Mouse (Mus musculus): ENCODE data around the gene Foxn1. TPM values are rescaled to one million over a fixed set of nuclear protein-coding genes. Genes with fewer than 3 reads are reported as not detected.

Foxn1 gene
- polyA plus RNA-seq, 1 experiment from 2014 or later = not detected

GRCm38 (mm10) chr11:78412324-78412850, 26.0 kb upstream of the Foxn1 start:
- Histone ChIP-seq H3K4me1 (ENCODE audit: control insufficient read depth in 2 of 2, insufficient read depth in 2 of 2, low read length in 2 of 2) (no peaks in the 10 kb centered on the region), H3K27me3 (ENCODE audit: control insufficient read depth, insufficient read depth, low read length) (peaks cover 3% of the 10 kb centered on the region; the same call in 1 of the 2 replicates), H3K4me2 (ENCODE audit: low read length) (no peak overlapping the region), H3K9me3 (ENCODE audit: control insufficient read depth, low read length) (no peaks in the 10 kb centered on the region), H3K9ac (ENCODE audit: low read length) (no peak overlapping the region), H3K27ac (replicated peaks in 1 of 2; ENCODE audit: control insufficient read depth in 1 of 2, insufficient read depth in 1 of 2, low read depth in 2 of 2, low read length in 2 of 2) (no peak overlapping the region), H3K36me3 (ENCODE audit: control insufficient read depth, insufficient read depth, low read length) (no peaks in the 10 kb centered on the region), H3K4me3 (ENCODE audit: control insufficient read depth in 1 of 2, insufficient read depth in 1 of 2, low read depth in 1 of 2, low read length in 2 of 2) (no peak overlapping the region)
- 73% methylated on average over 6 of the region's 6 CpGs for WGBS
- ATAC-seq (ENCODE audit: insufficient number of reproducible peaks, insufficient read depth, low FRiP score, low read depth) = no peak

GRCm38 (mm10) chr11:78411606-78412323, 25.4 kb upstream of the Foxn1 start:
- no peaks in the 10 kb centered on the region for H3K36me3 ChIP-seq (ENCODE audit: control insufficient read depth, insufficient read depth, low read length)
- no peaks in the 10 kb centered on the region for H3K4me1 ChIP-seq (ENCODE audit: control insufficient read depth in 2 of 2, insufficient read depth in 2 of 2, low read length in 2 of 2)
- no peak for ATAC-seq (ENCODE audit: insufficient number of reproducible peaks, insufficient read depth, low FRiP score, low read depth)
- H3K27ac ChIP-seq (replicated peaks in 1 of 2; ENCODE audit: control insufficient read depth in 1 of 2, insufficient read depth in 1 of 2, low read depth in 2 of 2, low read length in 2 of 2) = no peak overlapping the region
- no peak overlapping the region for H3K4me3 ChIP-seq (ENCODE audit: control insufficient read depth in 1 of 2, insufficient read depth in 1 of 2, low read depth in 1 of 2, low read length in 2 of 2)
- H3K27me3 ChIP-seq (ENCODE audit: control insufficient read depth, insufficient read depth, low read length) = no peaks in the 10 kb centered on the region; the same call in 1 of the 2 replicates
- H3K9ac ChIP-seq (ENCODE audit: low read length) = no peak overlapping the region
- H3K4me2 ChIP-seq (ENCODE audit: low read length) = no peak overlapping the region
- whole genome bisulfite sequencing = 77% methylated on average over 11 of the region's 11 CpGs
- no peaks in the 10 kb centered on the region for H3K9me3 ChIP-seq (ENCODE audit: control insufficient read depth, low read length)

- H3K9me3 ChIP-seq (ENCODE audit: control insufficient read depth, low read length) = no peaks in the 10 kb centered on the region
- no peak overlapping the region for H3K4me3 ChIP-seq (ENCODE audit: control insufficient read depth in 1 of 2, insufficient read depth in 1 of 2, low read depth in 1 of 2, low read length in 2 of 2)
- no peaks in the 10 kb centered on the region for H3K36me3 ChIP-seq (ENCODE audit: control insufficient read depth, insufficient read depth, low read length)
- no peak overlapping the region for H3K4me2 ChIP-seq (ENCODE audit: low read length)
- H3K27me3 ChIP-seq (ENCODE audit: control insufficient read depth, insufficient read depth, low read length) = no peaks in the 10 kb centered on the region
- WGBS = 75% methylated on average over 9 of the region's 9 CpGs
- H3K4me1 ChIP-seq (ENCODE audit: control insufficient read depth in 2 of 2, insufficient read depth in 2 of 2, low read length in 2 of 2) = no peaks in the 10 kb centered on the region
- no peak overlapping the region for H3K27ac ChIP-seq (replicated peaks in 1 of 2; ENCODE audit: control insufficient read depth in 1 of 2, insufficient read depth in 1 of 2, low read depth in 2 of 2, low read length in 2 of 2)
- no peak overlapping the region for H3K9ac ChIP-seq (ENCODE audit: low read length)
- ATAC-seq (ENCODE audit: insufficient number of reproducible peaks, insufficient read depth, low FRiP score, low read depth) = no peak
Observed at GRCm38 (mm10) chr11:78408256-78409240, 22.2 kb upstream of the Foxn1 start.

- WGBS = 51% methylated on average over 6 of the region's 6 CpGs
Observed at GRCm38 (mm10) chr11:78402062-78402461, 15.7 kb upstream of the Foxn1 start.

GRCm38 (mm10) chr11:78401469-78401868, 15.1 kb upstream of the Foxn1 start:
- Histone ChIP-seq H3K9me3 (ENCODE audit: control insufficient read depth, low read length) (no peaks in the 10 kb centered on the region), H3K4me2 (ENCODE audit: low read length) (no peak overlapping the region), H3K27me3 (ENCODE audit: control insufficient read depth, insufficient read depth, low read length) (peaks cover 9% of the 10 kb centered on the region; the same call in 1 of the 2 replicates), H3K4me3 (ENCODE audit: control insufficient read depth in 1 of 2, insufficient read depth in 1 of 2, low read depth in 1 of 2, low read length in 2 of 2) (no peak overlapping the region), H3K9ac (ENCODE audit: low read length) (no peak overlapping the region), H3K36me3 (ENCODE audit: control insufficient read depth, insufficient read depth, low read length) (no peaks in the 10 kb centered on the region), H3K27ac (replicated peaks in 1 of 2; ENCODE audit: control insufficient read depth in 1 of 2, insufficient read depth in 1 of 2, low read depth in 2 of 2, low read length in 2 of 2) (no peak overlapping the region), H3K4me1 (ENCODE audit: control insufficient read depth in 2 of 2, insufficient read depth in 2 of 2, low read length in 2 of 2) (no peaks in the 10 kb centered on the region)
- ATAC-seq (ENCODE audit: insufficient number of reproducible peaks, insufficient read depth, low FRiP score, low read depth) = no peak
- WGBS = 65% methylated on average over 3 of the region's 3 CpGs

More at GRCm38 (mm10) chr11:78402062-78402461, 15.7 kb upstream of the Foxn1 start:
- no peak overlapping the region for H3K4me3 ChIP-seq (ENCODE audit: control insufficient read depth in 1 of 2, insufficient read depth in 1 of 2, low read depth in 1 of 2, low read length in 2 of 2)
- H3K9ac ChIP-seq (ENCODE audit: low read length) = no peak overlapping the region
- no peak overlapping the region for H3K27ac ChIP-seq (replicated peaks in 1 of 2; ENCODE audit: control insufficient read depth in 1 of 2, insufficient read depth in 1 of 2, low read depth in 2 of 2, low read length in 2 of 2)
- peaks cover 9% of the 10 kb centered on the region; the same call in 1 of the 2 replicates for H3K27me3 ChIP-seq (ENCODE audit: control insufficient read depth, insufficient read depth, low read length)
- no peaks in the 10 kb centered on the region for H3K36me3 ChIP-seq (ENCODE audit: control insufficient read depth, insufficient read depth, low read length)
- no peak overlapping the region for H3K4me2 ChIP-seq (ENCODE audit: low read length)
- H3K9me3 ChIP-seq (ENCODE audit: control insufficient read depth, low read length) = no peaks in the 10 kb centered on the region
- no peak for ATAC-seq (ENCODE audit: insufficient number of reproducible peaks, insufficient read depth, low FRiP score, low read depth)
- H3K4me1 ChIP-seq (ENCODE audit: control insufficient read depth in 2 of 2, insufficient read depth in 2 of 2, low read length in 2 of 2) = no peaks in the 10 kb centered on the region

- 52% methylated on average over 3 of the region's 3 CpGs for WGBS
- H3K27ac ChIP-seq (replicated peaks in 1 of 2; ENCODE audit: control insufficient read depth in 1 of 2, insufficient read depth in 1 of 2, low read depth in 2 of 2, low read length in 2 of 2) = no peak overlapping the region
- no peak overlapping the region for H3K4me3 ChIP-seq (ENCODE audit: control insufficient read depth in 1 of 2, insufficient read depth in 1 of 2, low read depth in 1 of 2, low read length in 2 of 2)
- H3K9me3 ChIP-seq (ENCODE audit: control insufficient read depth, low read length) = no peaks in the 10 kb centered on the region
- no peaks in the 10 kb centered on the region for H3K4me1 ChIP-seq (ENCODE audit: control insufficient read depth in 2 of 2, insufficient read depth in 2 of 2, low read length in 2 of 2)
- H3K36me3 ChIP-seq (ENCODE audit: control insufficient read depth, insufficient read depth, low read length) = no peaks in the 10 kb centered on the region
- H3K4me2 ChIP-seq (ENCODE audit: low read length) = no peak overlapping the region
- no peak for ATAC-seq (ENCODE audit: insufficient number of reproducible peaks, insufficient read depth, low FRiP score, low read depth)
- H3K9ac ChIP-seq (ENCODE audit: low read length) = no peak overlapping the region
- peaks cover 9% of the 10 kb centered on the region; the same call in 1 of the 2 replicates for H3K27me3 ChIP-seq (ENCODE audit: control insufficient read depth, insufficient read depth, low read length)
Observed at GRCm38 (mm10) chr11:78400936-78401335, 14.6 kb upstream of the Foxn1 start.

GRCm38 (mm10) chr11:78399680-78400079, 13.3 kb upstream of the Foxn1 start:
- WGBS = 20% methylated on average over 8 of the region's 8 CpGs
- Histone ChIP-seq H3K9ac (ENCODE audit: low read length) (no peak overlapping the region), H3K4me2 (ENCODE audit: low read length) (no peak overlapping the region), H3K4me3 (ENCODE audit: control insufficient read depth in 1 of 2, insufficient read depth in 1 of 2, low read depth in 1 of 2, low read length in 2 of 2) (no peak overlapping the region), H3K36me3 (ENCODE audit: control insufficient read depth, insufficient read depth, low read length) (no peaks in the 10 kb centered on the region), H3K9me3 (ENCODE audit: control insufficient read depth, low read length) (no peaks in the 10 kb centered on the region), H3K4me1 (ENCODE audit: control insufficient read depth in 2 of 2, insufficient read depth in 2 of 2, low read length in 2 of 2) (no peaks in the 10 kb centered on the region), H3K27ac (replicated peaks in 1 of 2; ENCODE audit: control insufficient read depth in 1 of 2, insufficient read depth in 1 of 2, low read depth in 2 of 2, low read length in 2 of 2) (no peak overlapping the region), H3K27me3 (ENCODE audit: control insufficient read depth, insufficient read depth, low read length) (peaks cover 9% of the 10 kb centered on the region; the same call in 1 of the 2 replicates)
- no peak for ATAC-seq (ENCODE audit: insufficient number of reproducible peaks, insufficient read depth, low FRiP score, low read depth)
